Mouse (Mus musculus) stomach, postnatal 0 days (tissue): Measurements from ENCODE around the gene Adamts16. TPM values are rescaled to one million over a fixed set of nuclear protein-coding genes. Genes with fewer than 3 reads are reported as not detected.

Experiments
- ATAC-seq: fragments of 200-750 bp; cut with Nextera tagmentation; 2 replicates; pipeline ENCODE4 v1.8.0; 2017; ENCODE audit not compliant: low FRiP score, low TSS enrichment
- DNase-seq: peaks from one replicate; pipeline ENCODE4 v3.0.0-alpha.2; 2016; ENCODE audit warnings: low spot score
- H3K27ac ChIP-seq: fragments of 300-500 bp; sonication (generic); replicated peaks from 2 replicates; pipeline ENCODE4 v1.5.1; 2014; ENCODE audit warnings: mild to moderate bottlenecking, control low read depth
- H3K27me3 ChIP-seq: fragments of 300-500 bp; sonication (generic); 2 replicates; pipeline ENCODE4 v1.6.1; 2014; ENCODE audit warnings: low read length; ENCODE audit not compliant: control insufficient read depth, insufficient read depth
- H3K36me3 ChIP-seq: fragments of 300-500 bp; sonication (generic); 2 replicates; pipeline ENCODE4 v1.6.1; 2014; ENCODE audit warnings: low read length, mixed read lengths; ENCODE audit not compliant: control insufficient read depth, insufficient read depth
- H3K4me1 ChIP-seq: fragments of 300-500 bp; sonication (generic); replicated peaks from 2 replicates; pipeline ENCODE4 v1.6.1; 2014; ENCODE audit warnings: antibody characterized with exemption; ENCODE audit not compliant: control insufficient read depth, insufficient read depth
- H3K4me2 ChIP-seq: fragments of 300-500 bp; sonication (generic); replicated peaks from 2 replicates; pipeline ENCODE4 v1.6.1; 2014; ENCODE audit warnings: low read depth, mild to moderate bottlenecking, control low read depth, moderate library complexity
- H3K4me3 ChIP-seq: fragments of 300-500 bp; sonication (generic); 2 replicates; pipeline ENCODE4 v1.5.1; 2014; ENCODE audit warnings: low read depth, low read length, control low read depth
- H3K9ac ChIP-seq: fragments of 300-500 bp; sonication (generic); 2 replicates; pipeline ENCODE4 v1.6.1; 2014; ENCODE audit warnings: mild to moderate bottlenecking, low read length, control low read depth, mixed read lengths
- H3K9me3 ChIP-seq: fragments of 300-500 bp; sonication (generic); 2 replicates; pipeline ENCODE4 v1.6.1; 2016; ENCODE audit warnings: low read length; ENCODE audit not compliant: control insufficient read depth
- CTCF ChIP-seq: IDR thresholded peaks from 2 replicates; pipeline ENCODE4 v1.5.1; 2016; ENCODE audit warnings: antibody characterized with exemption, low read depth, mild to moderate bottlenecking, moderate library complexity
- EP300 ChIP-seq: optimal IDR thresholded peaks from 2 replicates; pipeline ENCODE3; 2016; ENCODE audit warnings: antibody characterized with exemption
- WGBS: fragments of 180-500 bp; shearing (Covaris S2); extraction: QIAGEN DNeasy Blood & Tissue Kit; methylation state at CpG from one replicate; pipeline ENCODE4 v1.1.7; 2014; 5-methylcytosine and 5-hydroxymethylcytosine counted together
- polyA plus RNA-seq: library from polyadenylated mRNA; unstranded; fragments of >200 nt; fragmentation: Nextera tagmentation; extraction: Ambion mirVana; gene quantifications from 2 replicates; pipeline ENCODE4 v1.2.1, GENCODE M21; 2015

Adamts16 gene
- polyA plus RNA-seq, 1 experiment from 2014 or later, result 0.75 TPM

DNA sequence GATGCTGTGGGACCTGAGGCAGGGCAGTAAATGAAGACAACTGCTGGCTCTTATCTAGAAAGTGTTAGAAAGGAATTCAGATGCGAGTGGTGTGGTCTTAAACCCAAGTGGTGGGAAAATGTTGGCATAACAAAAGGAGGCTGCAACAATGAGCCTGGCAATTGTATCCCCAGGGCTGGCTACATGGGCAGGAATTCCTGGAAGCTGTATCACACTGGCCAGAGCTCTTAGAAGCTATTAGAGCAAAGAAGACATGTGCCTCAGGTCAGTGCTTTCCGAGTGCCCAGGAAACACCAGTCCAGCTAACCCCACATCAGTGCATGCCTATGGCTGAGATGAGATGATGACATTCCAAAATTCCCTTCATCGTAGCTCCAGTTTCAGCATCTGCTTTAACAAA, 42.3 kb downstream of the Adamts16 start:
- no peak for ATAC-seq
- no peak overlapping the region for H3K4me2 ChIP-seq
- DNase-seq, result no peak
- H3K27me3 ChIP-seq, result no peaks in the 10 kb centered on the region
- no peaks in the 10 kb centered on the region for H3K4me1 ChIP-seq
- no peaks in the 10 kb centered on the region for H3K9me3 ChIP-seq
- WGBS, result 78% methylated on average over 3 of the region's 3 CpGs
- no peak overlapping the region for H3K9ac ChIP-seq
- no peak overlapping the region for H3K27ac ChIP-seq
- TF ChIP-seq EP300, result no peak
- no peak for TF ChIP-seq CTCF
- H3K36me3 ChIP-seq, result no peaks in the 10 kb centered on the region
- H3K4me3 ChIP-seq, result no peak overlapping the region

DNA sequence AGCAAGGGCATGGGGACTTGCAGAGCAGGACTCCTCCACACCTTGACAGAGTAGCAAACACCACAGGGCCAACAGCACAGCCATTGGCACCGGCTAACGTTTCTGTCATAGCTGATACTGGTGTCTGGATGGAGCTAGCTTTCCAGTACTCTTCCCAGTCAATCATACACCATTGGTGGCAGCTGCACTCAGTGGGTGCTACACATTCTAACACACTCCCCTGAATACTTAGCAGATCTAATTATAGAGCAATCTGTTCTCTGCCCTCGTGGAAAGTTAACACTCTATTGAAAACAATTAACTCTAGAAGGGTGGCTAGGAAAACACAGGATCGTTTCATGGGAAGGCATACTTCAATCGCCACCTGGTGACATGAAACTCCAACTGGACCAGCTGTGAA, 43.2 kb downstream of the Adamts16 start:
- H3K27me3 ChIP-seq, result no peaks in the 10 kb centered on the region
- no peak overlapping the region for H3K9ac ChIP-seq
- H3K36me3 ChIP-seq, result no peaks in the 10 kb centered on the region
- ATAC-seq (no peak), DNase-seq (no peak)
- no peaks in the 10 kb centered on the region for H3K4me1 ChIP-seq
- H3K27ac ChIP-seq, result no peak overlapping the region
- TF ChIP-seq CTCF (no peak), EP300 (no peak)
- no peak overlapping the region for H3K4me3 ChIP-seq
- WGBS, result 59% methylated on average over 5 of the region's 5 CpGs
- no peaks in the 10 kb centered on the region for H3K9me3 ChIP-seq
- H3K4me2 ChIP-seq, result no peak overlapping the region

DNA sequence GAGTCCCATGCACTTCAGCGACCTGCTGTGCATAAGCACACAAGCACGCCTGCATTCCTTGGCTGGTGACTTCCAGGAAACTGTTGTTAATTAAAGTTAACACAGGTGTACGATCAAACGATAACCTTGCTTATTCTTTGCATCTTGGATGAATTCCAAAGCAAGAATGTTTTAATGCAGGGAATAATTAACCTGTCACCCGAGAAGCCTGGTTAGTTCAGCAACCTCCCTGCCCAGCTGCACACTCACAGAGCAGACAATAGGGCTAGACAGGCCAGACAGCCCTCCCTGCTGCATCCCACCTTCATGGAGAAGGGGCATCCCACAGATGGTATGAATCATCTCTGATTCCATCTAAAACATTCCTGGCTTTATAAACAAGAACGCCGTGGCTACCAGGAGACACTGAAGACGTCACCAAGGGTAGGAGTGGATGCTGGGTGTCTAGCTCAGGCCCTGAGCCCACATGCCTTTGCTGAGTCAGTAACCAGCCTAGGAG, 47.5 kb downstream of the Adamts16 start:
- Histone ChIP-seq H3K9ac (no peak overlapping the region), H3K4me1 (no peaks in the 10 kb centered on the region), H3K27me3 (no peaks in the 10 kb centered on the region), H3K9me3 (no peaks in the 10 kb centered on the region), H3K36me3 (no peaks in the 10 kb centered on the region), H3K4me3 (no peak overlapping the region), H3K4me2 (no peak overlapping the region; the same call in 1 of the 2 replicates), H3K27ac (0 out of 2 replicates have a peak overlapping the region, but pooled peaks have one; percentile 9)
- 15% methylated on average over 8 of the region's 8 CpGs for WGBS
- ATAC-seq (peak; percentile 92), DNase-seq (peak; percentile 39)
- no peak for TF ChIP-seq EP300
- no peak for TF ChIP-seq CTCF

DNA sequence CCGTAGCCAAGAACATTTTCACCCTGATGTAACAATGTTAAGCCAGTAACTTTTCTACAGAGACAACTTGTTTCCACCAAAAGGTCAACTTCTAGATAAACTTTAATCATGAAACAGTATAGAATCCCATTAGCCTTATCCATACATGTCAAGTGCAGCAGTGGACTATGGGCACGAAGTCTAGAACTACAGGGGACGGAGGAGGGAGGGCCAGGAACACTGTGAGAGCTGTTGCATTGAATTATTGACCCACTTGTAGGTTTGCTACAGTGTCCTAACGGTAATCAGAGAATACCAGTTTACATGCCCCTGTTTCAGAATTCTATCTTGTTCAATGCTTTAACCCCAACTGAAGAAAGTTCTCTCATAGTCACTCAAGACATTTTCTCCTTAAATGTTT, 48.0 kb downstream of the Adamts16 start:
- ATAC-seq, result peak; percentile 68

DNA sequence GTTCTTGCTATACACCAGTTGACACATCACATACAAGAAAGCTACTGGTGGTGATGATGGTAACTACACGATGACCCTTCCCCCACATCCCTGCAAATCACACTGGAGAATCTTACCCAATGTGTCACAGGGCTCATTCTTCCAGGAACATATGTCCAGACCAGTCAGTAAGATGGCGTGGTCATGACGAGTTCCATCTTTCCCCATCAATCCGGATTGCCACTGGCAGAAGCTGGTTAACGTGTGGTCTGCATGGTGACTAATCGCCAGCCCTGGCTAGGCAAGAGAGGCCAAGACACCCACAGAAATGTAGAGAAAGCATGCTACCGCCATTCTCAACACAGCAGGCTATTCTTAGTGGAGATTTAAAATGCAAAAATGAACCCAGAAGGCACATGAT, 48.7 kb downstream of the Adamts16 start:
- no peak for ATAC-seq
- no peaks in the 10 kb centered on the region for H3K36me3 ChIP-seq
- H3K4me3 ChIP-seq, result no peak overlapping the region
- no peaks in the 10 kb centered on the region for H3K4me1 ChIP-seq
- H3K27ac ChIP-seq, result no peak overlapping the region
- no peaks in the 10 kb centered on the region for H3K27me3 ChIP-seq
- no peak overlapping the region for H3K4me2 ChIP-seq
- H3K9ac ChIP-seq, result no peak overlapping the region
- H3K9me3 ChIP-seq, result no peaks in the 10 kb centered on the region
- TF ChIP-seq CTCF (no peak), EP300 (no peak)
- no peak for DNase-seq
- WGBS, result 85% methylated on average over 7 of the region's 7 CpGs

More for the DNA sequence above, 48.0 kb downstream of the Adamts16 start:
- Histone ChIP-seq H3K27ac (0 out of 2 replicates have a peak overlapping the region, but pooled peaks have one; percentile 18), H3K4me1 (no peaks in the 10 kb centered on the region), H3K9ac (no peak overlapping the region), H3K9me3 (no peaks in the 10 kb centered on the region), H3K4me2 (no peak overlapping the region), H3K27me3 (no peaks in the 10 kb centered on the region), H3K36me3 (no peaks in the 10 kb centered on the region), H3K4me3 (no peak overlapping the region)
- 35% methylated on average over 4 of the region's 4 CpGs for WGBS
- DNase-seq, result no peak
- TF ChIP-seq EP300 (no peak), CTCF (no peak)

DNA sequence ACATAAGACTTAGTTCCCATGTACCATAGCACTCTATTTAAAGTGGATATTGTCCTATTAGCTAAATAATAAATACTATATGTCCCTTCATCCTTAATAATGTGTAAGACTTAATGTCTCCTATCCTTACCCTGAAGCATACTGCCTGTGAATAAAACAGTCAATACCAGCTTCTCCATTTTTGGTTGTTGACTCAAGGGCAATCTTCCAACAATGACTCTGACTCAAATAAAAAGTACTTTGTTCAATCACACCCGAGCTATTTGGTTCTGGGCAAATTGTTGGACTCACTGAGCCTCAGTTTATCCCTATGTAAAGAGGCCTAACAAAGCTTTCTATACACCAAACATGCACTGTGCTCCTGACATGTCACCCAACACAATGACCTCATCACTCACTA, 51.8 kb downstream of the Adamts16 start:
- WGBS, result 43% methylated on average over 1 of the region's 1 CpGs
- no peak overlapping the region for H3K4me2 ChIP-seq
- H3K27ac ChIP-seq, result no peak overlapping the region
- H3K27me3 ChIP-seq, result no peaks in the 10 kb centered on the region
- no peak overlapping the region for H3K4me3 ChIP-seq
- H3K36me3 ChIP-seq, result no peaks in the 10 kb centered on the region
- TF ChIP-seq EP300 (no peak), CTCF (no peak)
- H3K4me1 ChIP-seq, result no peaks in the 10 kb centered on the region
- ATAC-seq (no peak), DNase-seq (no peak)
- no peak overlapping the region for H3K9ac ChIP-seq
- H3K9me3 ChIP-seq, result no peaks in the 10 kb centered on the region
